Mouse (Mus musculus) hindbrain, embryonic 11.5 days (tissue): Measurements from ENCODE around the gene Mpg. TPM values are rescaled to one million over a fixed set of nuclear protein-coding genes. Genes with fewer than 3 reads are reported as not detected.

Source experiments
- ATAC-seq: fragments of 200-750 bp; cut with Nextera tagmentation; 2 replicates; pipeline ENCODE4 v1.8.0; 2017; ENCODE audit warnings: mild to moderate bottlenecking, moderate TSS enrichment, moderate library complexity; ENCODE audit not compliant: low FRiP score
- DNase-seq: peaks from one replicate; pipeline ENCODE4 v3.0.0-alpha.2; 2015; ENCODE audit warnings: low spot score
- H3K27ac ChIP-seq: fragments of 300-500 bp; sonication (generic); 2 replicates; pipeline ENCODE4 v1.5.1; 2014; ENCODE audit warnings: mild to moderate bottlenecking, low read depth, low read length
- H3K27me3 ChIP-seq: fragments of 300-500 bp; sonication (generic); 2 replicates; pipeline ENCODE4 v1.6.1; 2014; ENCODE audit warnings: mild to moderate bottlenecking, low read length, moderate library complexity, mixed read lengths; ENCODE audit not compliant: control insufficient read depth, insufficient read depth
- H3K36me3 ChIP-seq: fragments of 300-500 bp; sonication (generic); 2 replicates; pipeline ENCODE4 v1.6.1; 2014; ENCODE audit warnings: mild to moderate bottlenecking, low read length, moderate library complexity, mixed read lengths; ENCODE audit not compliant: control insufficient read depth, insufficient read depth
- H3K4me1 ChIP-seq: fragments of 300-500 bp; sonication (generic); replicated peaks from 2 replicates; pipeline ENCODE4 v1.6.1; 2014; ENCODE audit warnings: low read length, mixed read lengths; ENCODE audit not compliant: control insufficient read depth, insufficient read depth
- H3K4me2 ChIP-seq: fragments of 300-500 bp; sonication (generic); replicated peaks from 2 replicates; pipeline ENCODE4 v1.6.1; 2014; ENCODE audit warnings: mild to moderate bottlenecking, low read depth, low read length
- H3K4me3 ChIP-seq: fragments of 300-500 bp; sonication (generic); 2 replicates; pipeline ENCODE4 v1.5.1; 2014; ENCODE audit warnings: low read depth, low read length
- H3K9ac ChIP-seq: fragments of 300-500 bp; sonication (generic); 2 replicates; pipeline ENCODE4 v1.6.1; 2014; ENCODE audit warnings: low read depth, low read length
- H3K9me3 ChIP-seq: fragments of 300-500 bp; sonication (generic); 2 replicates; pipeline ENCODE4 v1.6.1; 2016; ENCODE audit warnings: low read length; ENCODE audit not compliant: control insufficient read depth
- WGBS: fragments of 180-500 bp; shearing (Covaris S2); extraction: QIAGEN DNeasy Blood & Tissue Kit; methylation state at CpG from one replicate; pipeline ENCODE4 v1.1.7; 2014; 5-methylcytosine and 5-hydroxymethylcytosine counted together
- polyA plus RNA-seq: library from polyadenylated mRNA; unstranded; fragments of >200 nt; fragmentation: Nextera tagmentation; extraction: Ambion mirVana; gene quantifications from 2 replicates; pipeline ENCODE4 v1.2.1, GENCODE M21; 2014

The Mpg gene
- polyA plus RNA-seq, 1 experiment from 2014 or later: 29.0 TPM

GRCm38 (mm10) chr11:32250880-32251763, 24.8 kb downstream of the Mpg start:
- Histone ChIP-seq H3K36me3 (peaks cover 5% of the 10 kb centered on the region; the same call in 1 of the 2 replicates), H3K27me3 (no peaks in the 10 kb centered on the region), H3K27ac (no peak overlapping the region), H3K9ac (no peak overlapping the region), H3K4me2 (no peak overlapping the region), H3K4me3 (no peak overlapping the region), H3K4me1 (no peaks in the 10 kb centered on the region), H3K9me3 (no peaks in the 10 kb centered on the region)
- DNase-seq (no peak), ATAC-seq (no peak)
- 86% methylated on average over 8 of the region's 8 CpGs for WGBS

DNA sequence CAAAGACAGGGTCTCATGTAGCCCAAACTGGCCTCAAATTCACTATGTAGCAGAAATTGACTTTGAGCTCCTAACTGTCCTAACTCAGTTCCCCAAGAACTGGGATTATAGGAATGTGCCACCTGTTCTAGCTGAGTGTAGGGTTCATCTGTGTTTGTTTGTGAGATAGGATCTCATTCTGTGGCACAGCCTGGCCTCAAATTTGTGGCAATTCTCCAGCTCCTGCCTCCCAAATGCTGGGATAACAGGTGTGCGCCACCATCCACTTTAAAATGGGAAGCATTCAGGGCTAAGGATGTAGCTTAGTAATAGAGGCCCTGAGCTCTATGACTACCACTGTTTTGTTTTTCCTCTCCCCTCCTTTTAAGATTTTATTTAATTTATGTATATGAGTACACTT, 26.8 kb downstream of the Mpg start:
- no peaks in the 10 kb centered on the region for H3K27me3 ChIP-seq
- H3K4me1 ChIP-seq: no peaks in the 10 kb centered on the region
- H3K4me3 ChIP-seq: no peak overlapping the region
- ATAC-seq (no peak), DNase-seq (no peak)
- no peak overlapping the region for H3K9ac ChIP-seq
- H3K36me3 ChIP-seq: no peaks in the 10 kb centered on the region
- no peak overlapping the region for H3K27ac ChIP-seq
- no peaks in the 10 kb centered on the region for H3K9me3 ChIP-seq
- WGBS: 92% methylated on average over 1 of the region's 1 CpGs
- no peak overlapping the region for H3K4me2 ChIP-seq

- Histone ChIP-seq H3K36me3 (no peaks in the 10 kb centered on the region), H3K4me2 (no peak overlapping the region), H3K27ac (no peak overlapping the region), H3K4me1 (no peaks in the 10 kb centered on the region), H3K27me3 (no peaks in the 10 kb centered on the region), H3K9me3 (no peaks in the 10 kb centered on the region), H3K4me3 (no peak overlapping the region), H3K9ac (no peak overlapping the region)
- DNase-seq (no peak), ATAC-seq (no peak)
- 95% methylated on average over 1 of the region's 1 CpGs for WGBS
Measured at GRCm38 (mm10) chr11:32256146-32256545, 29.8 kb downstream of the Mpg start.

GRCm38 (mm10) chr11:32256566-32256965, 30.3 kb downstream of the Mpg start:
- Histone ChIP-seq H3K4me1 (no peaks in the 10 kb centered on the region), H3K27me3 (no peaks in the 10 kb centered on the region), H3K9me3 (no peaks in the 10 kb centered on the region), H3K36me3 (no peaks in the 10 kb centered on the region), H3K4me3 (no peak overlapping the region), H3K9ac (no peak overlapping the region), H3K27ac (no peak overlapping the region), H3K4me2 (no peak overlapping the region)
- ATAC-seq (no peak), DNase-seq (no peak)
- 87% methylated on average over 3 of the region's 3 CpGs for WGBS

GRCm38 (mm10) chr11:32262674-32263415, 36.5 kb downstream of the Mpg start:
- ATAC-seq: no peak
- H3K27me3 ChIP-seq: no peaks in the 10 kb centered on the region
- no peak overlapping the region for H3K9ac ChIP-seq
- no peak overlapping the region for H3K27ac ChIP-seq
- H3K9me3 ChIP-seq: no peaks in the 10 kb centered on the region
- H3K4me2 ChIP-seq: no peak overlapping the region
- no peak overlapping the region for H3K4me3 ChIP-seq
- no peaks in the 10 kb centered on the region for H3K36me3 ChIP-seq
- no peaks in the 10 kb centered on the region for H3K4me1 ChIP-seq
- no peak for DNase-seq
- 83% methylated on average over 10 of the region's 10 CpGs for WGBS

GRCm38 (mm10) chr11:32265117-32265738, 38.9 kb downstream of the Mpg start:
- H3K36me3 ChIP-seq: no peaks in the 10 kb centered on the region
- H3K4me2 ChIP-seq: no peak overlapping the region
- H3K9me3 ChIP-seq: no peaks in the 10 kb centered on the region
- WGBS: 97% methylated on average over 3 of the region's 3 CpGs
- no peak overlapping the region for H3K9ac ChIP-seq
- H3K27me3 ChIP-seq: no peaks in the 10 kb centered on the region
- H3K4me3 ChIP-seq: no peak overlapping the region
- DNase-seq (no peak), ATAC-seq (no peak)
- H3K4me1 ChIP-seq: 0 out of 2 replicates have a peak, but pooled peaks cover 2% of the 10 kb centered on the region
- H3K27ac ChIP-seq: no peak overlapping the region

GRCm38 (mm10) chr11:32266194-32266593, 39.9 kb downstream of the Mpg start:
- no peak overlapping the region for H3K27ac ChIP-seq

GRCm38 (mm10) chr11:32266776-32267175, 40.5 kb downstream of the Mpg start:
- Histone ChIP-seq H3K4me1 (0 out of 2 replicates have a peak, but pooled peaks cover 2% of the 10 kb centered on the region), H3K4me2 (peak overlapping the region; percentile 49), H3K27me3 (no peaks in the 10 kb centered on the region), H3K9ac (peak overlapping the region; percentile 98), H3K9me3 (no peaks in the 10 kb centered on the region), H3K36me3 (no peaks in the 10 kb centered on the region), H3K4me3 (peak overlapping the region; percentile 75), H3K27ac (peak overlapping the region; percentile 96)
- no peak for DNase-seq
- no peak for ATAC-seq
- 36% methylated on average over 6 of the region's 6 CpGs for WGBS

More at GRCm38 (mm10) chr11:32266194-32266593, 39.9 kb downstream of the Mpg start:
- Histone ChIP-seq H3K9me3 (no peaks in the 10 kb centered on the region), H3K4me3 (no peak overlapping the region), H3K36me3 (no peaks in the 10 kb centered on the region), H3K4me2 (no peak overlapping the region), H3K27me3 (no peaks in the 10 kb centered on the region), H3K4me1 (0 out of 2 replicates have a peak, but pooled peaks cover 2% of the 10 kb centered on the region), H3K9ac (no peak overlapping the region)
- 91% methylated on average over 6 of the region's 6 CpGs for WGBS
- ATAC-seq (no peak), DNase-seq (no peak)
